Mouse (Mus musculus) Muller cell, postnatal 12 days (primary cell): Measurements from ENCODE around the gene Smim15.
A peak's percentile ranks its signal among the peaks of the same experiment; 100 is the strongest.

Experiments
- DNase-seq: peaks from one replicate; pipeline ENCODE4 v3.0.0-alpha.2; 2015; ENCODE audit errors: inconsistent ontology term

Smim15 gene

GRCm38 (mm10) chr13:108062900-108063299, 18.7 kb downstream of the Smim15 start:
- DNase-seq, result no peak

GRCm38 (mm10) chr13:108063374-108064134, 19.3 kb downstream of the Smim15 start:
- no peak for DNase-seq

- DNase-seq, result no peak
Measured at GRCm38 (mm10) chr13:108064331-108064730, 20.1 kb downstream of the Smim15 start.

GRCm38 (mm10) chr13:108066021-108066420, 21.8 kb downstream of the Smim15 start:
- no peak for DNase-seq

- DNase-seq, result no peak
Measured at GRCm38 (mm10) chr13:108069151-108069550, 24.9 kb downstream of the Smim15 start.

- DNase-seq, result no peak
Measured at GRCm38 (mm10) chr13:108070171-108070570, 25.9 kb downstream of the Smim15 start.

GRCm38 (mm10) chr13:108077476-108077875, 33.2 kb downstream of the Smim15 start:
- DNase-seq, result no peak

- peak; percentile 49 for DNase-seq
Measured at GRCm38 (mm10) chr13:108077901-108078300, 33.7 kb downstream of the Smim15 start.

- no peak for DNase-seq
Measured at GRCm38 (mm10) chr13:108084086-108084485, 39.8 kb downstream of the Smim15 start.

- DNase-seq, result no peak
Measured at GRCm38 (mm10) chr13:108086036-108086435, 41.8 kb downstream of the Smim15 start.

GRCm38 (mm10) chr13:108086724-108087123, 42.5 kb downstream of the Smim15 start:
- DNase-seq, result no peak

GRCm38 (mm10) chr13:108092290-108092689, 48.0 kb downstream of the Smim15 start:
- no peak for DNase-seq

GRCm38 (mm10) chr13:108094681-108095080, 50.4 kb downstream of the Smim15 start:
- DNase-seq, result no peak

GRCm38 (mm10) chr13:108095617-108096016, 51.4 kb downstream of the Smim15 start:
- peak; percentile 85 for DNase-seq

GRCm38 (mm10) chr13:108096446-108096845, 52.2 kb downstream of the Smim15 start:
- no peak for DNase-seq
